Mouse (Mus musculus) fat pad, adult 2 months (tissue): ENCODE measurements around the gene Ppp1r14b.

Source experiments
- DNase-seq: peaks from one replicate; pipeline ENCODE4 v3.0.0-alpha.2; 2011; ENCODE audit warnings: low read depth, low spot score; ENCODE audit errors: extremely low read depth

Gene Ppp1r14b

GRCm38 (mm10) chr19:6993011-6993770, 18.4 kb downstream of the Ppp1r14b start:
- no peak for DNase-seq

- DNase-seq = no peak
Observed at GRCm38 (mm10) chr19:6994002-6994401, 19.2 kb downstream of the Ppp1r14b start.

GRCm38 (mm10) chr19:6994489-6994888, 19.7 kb downstream of the Ppp1r14b start:
- DNase-seq = no peak

GRCm38 (mm10) chr19:6995255-6995991, 20.7 kb downstream of the Ppp1r14b start:
- DNase-seq = no peak

- no peak for DNase-seq
Observed at GRCm38 (mm10) chr19:6996006-6996405, 21.2 kb downstream of the Ppp1r14b start, which contains the start of the genes Nudt22 and Trpt1. Gene Nudt22 (minus strand): TSS chr19:6996117. Gene Trpt1 (plus strand): TSS chr19:6996131.

- DNase-seq = no peak
Observed at GRCm38 (mm10) chr19:6997721-6998290, 23.0 kb downstream of the Ppp1r14b start.

GRCm38 (mm10) chr19:6999360-7000063, 24.7 kb downstream of the Ppp1r14b start:
- no peak for DNase-seq

GRCm38 (mm10) chr19:7006892-7007593, 32.3 kb downstream of the Ppp1r14b start:
- no peak for DNase-seq

GRCm38 (mm10) chr19:7012426-7012825, 37.7 kb downstream of the Ppp1r14b start:
- DNase-seq = no peak

- no peak for DNase-seq
Observed at GRCm38 (mm10) chr19:7013984-7014383, 39.2 kb downstream of the Ppp1r14b start.

GRCm38 (mm10) chr19:7014481-7015135, 39.8 kb downstream of the Ppp1r14b start:
- no peak for DNase-seq

GRCm38 (mm10) chr19:7017541-7018457, 43.0 kb downstream of the Ppp1r14b start:
- DNase-seq = no peak

- no peak for DNase-seq
Observed at GRCm38 (mm10) chr19:7018546-7018945, 43.8 kb downstream of the Ppp1r14b start.

GRCm38 (mm10) chr19:7019191-7019590, 44.4 kb downstream of the Ppp1r14b start, which contains the start of gene Fermt3:
Gene Fermt3 (minus strand): TSS chr19:7019469.
- DNase-seq = no peak

- no peak for DNase-seq
Observed at GRCm38 (mm10) chr19:7020224-7020641, 45.5 kb downstream of the Ppp1r14b start.
